Mouse (Mus musculus): ENCODE results near the gene Tacc2. TPM values are rescaled to one million over a fixed set of nuclear protein-coding genes. Genes with fewer than 3 reads are reported as not detected.
"Not testable (repeated sequence)": the region's sequence is repeated elsewhere in the genome, so short reads cannot be mapped to it uniquely, and the experiment has no call there.

Tacc2 gene
- 42.0 and 43.8 TPM in 2 replicates for polyA plus RNA-seq (2015; fragmentation: Nextera tagmentation; extraction: Ambion mirVana)

GRCm38 (mm10) chr7:130577388-130578003, at the start of gene Tacc2:
Tacc2 (plus strand) TSS chr7:130577438.
- Histone ChIP-seq H3K9me3 (no peaks in the 10 kb centered on the region), H3K27ac (peak within 1 kb of the TSS; percentile 85), H3K4me1 (peaks cover 30% of the 10 kb centered on the region), H3K9ac (peak within 1 kb of the TSS; percentile 51), H3K27me3 (no peaks in the 10 kb centered on the region), H3K4me3 (peak within 1 kb of the TSS; percentile 12), H3K36me3 (no peaks in the 10 kb centered on the region), H3K4me2 (peak within 1 kb of the TSS; percentile 53)
- ATAC-seq (ENCODE audit: insufficient number of reproducible peaks, insufficient read depth, low FRiP score, low TSS enrichment, low read depth), result no peak
- WGBS, result 47% methylated on average over 15 of the region's 15 CpGs

- H3K27me3 ChIP-seq; H3K4me2 ChIP-seq; H3K4me1 ChIP-seq; H3K4me3 ChIP-seq; H3K9me3 ChIP-seq; H3K27ac ChIP-seq; H3K9ac ChIP-seq; ATAC-seq (ENCODE audit: insufficient number of reproducible peaks, insufficient read depth, low FRiP score, low TSS enrichment, low read depth): not testable (repeated sequence)
- H3K36me3 ChIP-seq, result peaks cover 48% of the 10 kb centered on the region
- WGBS, result 91% methylated on average over 15 of the region's 15 CpGs
Measured at GRCm38 (mm10) chr7:130531138-130531537, 46.1 kb upstream of the Tacc2 start.

DNA sequence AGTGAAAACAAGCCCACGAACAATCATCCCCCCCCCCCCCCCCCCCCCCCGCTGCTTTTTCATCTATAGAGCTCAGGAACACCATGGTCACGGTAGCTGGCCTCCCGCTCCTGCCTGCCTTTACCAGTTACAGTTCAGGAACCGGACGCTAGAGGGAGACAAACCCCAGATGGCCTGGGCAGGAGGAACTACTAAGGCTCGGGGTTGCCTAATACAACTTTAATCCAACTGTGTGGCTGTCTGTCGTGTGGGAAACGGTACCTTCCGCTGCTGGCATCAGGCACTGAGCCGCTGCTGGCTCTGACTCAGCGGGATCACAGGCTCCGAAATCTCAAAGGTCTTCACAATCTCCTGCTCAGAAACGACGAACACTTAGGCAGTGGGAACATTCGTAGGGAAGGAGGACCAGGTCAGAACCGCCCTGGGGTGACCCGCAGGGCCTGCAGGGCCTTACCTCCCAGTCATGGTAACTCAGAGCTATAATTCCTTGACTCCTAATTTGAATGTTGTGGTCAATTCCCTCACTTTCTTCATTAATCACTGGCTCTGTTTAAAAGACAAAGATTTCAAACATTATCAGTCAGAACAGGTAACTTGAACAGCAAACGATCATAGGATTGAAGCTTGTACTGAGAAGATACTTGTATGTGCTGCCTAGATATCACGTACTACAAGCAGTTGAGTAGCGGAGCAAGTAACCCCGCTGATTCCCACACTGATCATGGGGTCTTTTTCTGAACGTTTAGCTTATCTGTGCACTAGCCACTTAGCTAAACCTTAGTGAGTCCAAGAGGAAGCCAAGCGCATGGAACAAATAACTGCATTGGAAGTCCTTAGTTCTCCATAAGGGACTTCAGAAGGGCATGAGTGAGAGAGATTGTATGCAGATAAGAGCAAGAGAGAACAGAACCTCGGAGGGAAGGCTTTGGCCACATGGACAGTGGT, 43.6 kb upstream of the Tacc2 start:
- Histone ChIP-seq H3K27ac (peak overlapping the region; percentile 17; the same call in 1 of the 2 replicates), H3K9me3 (no peaks in the 10 kb centered on the region), H3K4me3 (no peak overlapping the region), H3K9ac (no peak overlapping the region), H3K27me3 (no peaks in the 10 kb centered on the region), H3K36me3 (peaks cover 69% of the 10 kb centered on the region), H3K4me1 (no peaks in the 10 kb centered on the region), H3K4me2 (no peak overlapping the region)
- 48% methylated on average over 25 of the region's 25 CpGs for WGBS
- no peak for ATAC-seq (ENCODE audit: insufficient number of reproducible peaks, insufficient read depth, low FRiP score, low TSS enrichment, low read depth)

DNA sequence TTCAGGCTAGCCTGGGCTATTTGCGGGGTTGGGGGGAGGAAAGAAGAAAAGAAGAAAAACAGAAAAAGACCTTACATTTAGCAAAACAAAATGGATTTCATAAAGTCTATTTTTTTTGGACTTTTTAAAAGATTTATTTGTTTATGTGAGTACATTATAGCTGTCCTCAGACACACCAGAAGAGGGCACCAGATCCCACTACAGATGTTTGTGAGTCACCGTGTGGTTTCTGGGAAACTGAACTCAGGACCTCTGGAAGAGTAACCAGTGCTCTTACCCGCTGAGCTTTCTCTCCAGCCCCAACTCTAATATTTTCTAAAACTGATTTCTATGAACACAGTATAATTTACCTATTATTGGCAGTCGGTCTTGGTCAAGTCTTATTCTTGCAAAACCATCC, 42.1 kb upstream of the Tacc2 start:
- Histone ChIP-seq H3K4me1 (no peaks in the 10 kb centered on the region), H3K4me2 (no peak overlapping the region), H3K9me3 (no peaks in the 10 kb centered on the region), H3K4me3 (no peak overlapping the region), H3K27ac (no peak overlapping the region), H3K27me3 (no peaks in the 10 kb centered on the region), H3K9ac (no peak overlapping the region), H3K36me3 (peaks cover 77% of the 10 kb centered on the region)
- no peak for ATAC-seq (ENCODE audit: insufficient number of reproducible peaks, insufficient read depth, low FRiP score, low TSS enrichment, low read depth)
- 86% methylated on average over 4 of the region's 4 CpGs for WGBS

DNA sequence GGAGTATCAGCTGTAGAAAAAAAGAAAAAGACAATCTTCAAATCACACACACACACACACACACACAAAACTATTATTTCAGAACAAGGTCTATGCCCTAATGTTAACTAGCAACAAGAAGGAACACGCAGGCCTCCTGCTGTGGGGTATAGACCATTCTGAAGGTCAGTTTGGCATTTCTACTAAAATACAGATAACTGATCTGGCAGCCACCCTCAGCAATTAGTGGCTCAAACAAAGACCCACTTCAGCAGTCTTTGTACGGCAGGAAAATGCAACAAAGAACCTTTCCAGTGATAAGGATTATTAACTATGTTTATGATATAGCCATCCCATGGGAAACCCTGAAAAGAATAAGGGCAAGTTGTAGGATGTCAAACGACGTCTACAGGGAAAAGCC, 40.2 kb upstream of the Tacc2 start:
- no peak overlapping the region for H3K9ac ChIP-seq
- no peaks in the 10 kb centered on the region for H3K4me1 ChIP-seq
- H3K27ac ChIP-seq, result no peak overlapping the region
- ATAC-seq (ENCODE audit: insufficient number of reproducible peaks, insufficient read depth, low FRiP score, low TSS enrichment, low read depth), result no peak
- H3K9me3 ChIP-seq, result no peaks in the 10 kb centered on the region
- 90% methylated on average over 4 of the region's 4 CpGs for WGBS
- no peaks in the 10 kb centered on the region for H3K27me3 ChIP-seq
- H3K4me2 ChIP-seq, result no peak overlapping the region
- peaks cover 84% of the 10 kb centered on the region for H3K36me3 ChIP-seq
- no peak overlapping the region for H3K4me3 ChIP-seq

DNA sequence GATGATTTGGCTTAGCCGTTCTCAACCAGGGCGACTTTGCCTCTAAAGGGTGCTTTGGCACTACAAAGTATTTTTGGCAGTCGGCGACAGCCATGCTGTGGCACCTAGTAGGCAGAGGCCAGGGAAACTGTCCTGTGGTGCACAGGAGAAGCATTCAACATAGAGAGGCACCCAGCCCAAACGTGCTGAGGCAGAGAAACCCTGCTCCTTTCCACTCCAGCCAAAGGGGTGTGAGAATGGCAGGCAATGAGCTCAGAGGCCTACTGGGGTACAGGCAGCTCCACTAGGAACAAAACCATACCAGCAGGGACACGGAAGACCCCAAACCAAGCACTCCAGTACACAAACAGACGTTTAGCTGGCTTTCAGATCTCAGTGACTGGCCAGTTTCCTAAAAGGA, 37.1 kb upstream of the Tacc2 start:
- 90% methylated on average over 7 of the region's 7 CpGs for WGBS
- Histone ChIP-seq H3K4me3 (no peak overlapping the region), H3K27me3 (no peaks in the 10 kb centered on the region), H3K4me1 (peaks cover 4% of the 10 kb centered on the region; the same call in 1 of the 2 replicates), H3K36me3 (peaks cover 92% of the 10 kb centered on the region), H3K4me2 (no peak overlapping the region), H3K27ac (no peak overlapping the region), H3K9ac (no peak overlapping the region), H3K9me3 (no peaks in the 10 kb centered on the region)
- ATAC-seq (ENCODE audit: insufficient number of reproducible peaks, insufficient read depth, low FRiP score, low TSS enrichment, low read depth), result no peak

GRCm38 (mm10) chr7:130543181-130543580, 34.1 kb upstream of the Tacc2 start:
- H3K9me3 ChIP-seq, result no peaks in the 10 kb centered on the region
- H3K4me1 ChIP-seq, result peaks cover 19% of the 10 kb centered on the region
- no peak overlapping the region for H3K27ac ChIP-seq
- no peak for ATAC-seq (ENCODE audit: insufficient number of reproducible peaks, insufficient read depth, low FRiP score, low TSS enrichment, low read depth)
- H3K4me2 ChIP-seq, result no peak overlapping the region
- 97% methylated on average over 4 of the region's 4 CpGs for whole genome bisulfite sequencing
- H3K9ac ChIP-seq, result no peak overlapping the region
- H3K36me3 ChIP-seq, result peaks cover 69% of the 10 kb centered on the region
- no peaks in the 10 kb centered on the region for H3K27me3 ChIP-seq
- H3K4me3 ChIP-seq, result no peak overlapping the region

DNA sequence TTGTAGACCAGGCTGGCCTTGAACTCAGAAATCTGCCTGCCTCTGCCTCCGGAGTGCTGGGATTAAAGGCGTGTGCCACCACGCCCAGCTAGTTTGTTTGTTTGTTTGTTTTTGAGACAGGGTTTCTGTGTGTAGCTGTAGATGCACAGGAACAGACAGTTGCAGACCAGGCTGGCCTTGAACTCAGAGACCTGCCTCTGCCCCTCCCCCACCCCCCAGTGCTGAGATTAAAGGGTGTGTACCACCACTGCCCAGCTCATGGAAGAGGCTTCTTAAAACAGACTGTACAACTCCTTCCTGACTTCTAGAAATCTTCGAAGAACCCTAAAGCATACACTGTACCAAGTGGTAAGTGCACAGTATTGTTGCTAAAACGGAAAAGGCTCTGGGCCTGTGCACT, 31.8 kb upstream of the Tacc2 start:
- Histone ChIP-seq H3K4me2 (peak overlapping the region; percentile 84), H3K36me3 (peaks cover 49% of the 10 kb centered on the region), H3K27me3 (no peaks in the 10 kb centered on the region), H3K9me3 (no peaks in the 10 kb centered on the region), H3K27ac (no peak overlapping the region), H3K9ac (peak overlapping the region; percentile 95; the same call in 1 of the 2 replicates), H3K4me1 (peaks cover 19% of the 10 kb centered on the region), H3K4me3 (peak overlapping the region; percentile 92)
- WGBS, result 94% methylated on average over 5 of the region's 5 CpGs
- ATAC-seq (ENCODE audit: insufficient number of reproducible peaks, insufficient read depth, low FRiP score, low TSS enrichment, low read depth), result no peak

- Histone ChIP-seq H3K27ac (peak overlapping the region; percentile 99; the same call in 1 of the 2 replicates), H3K4me2 (peak overlapping the region; percentile 84), H3K4me3 (peak overlapping the region; percentile 92), H3K9ac (peak overlapping the region; percentile 95), H3K36me3 (peaks cover 45% of the 10 kb centered on the region), H3K4me1 (peaks cover 19% of the 10 kb centered on the region), H3K9me3 (no peaks in the 10 kb centered on the region), H3K27me3 (no peaks in the 10 kb centered on the region)
- no peak for ATAC-seq (ENCODE audit: insufficient number of reproducible peaks, insufficient read depth, low FRiP score, low TSS enrichment, low read depth)
- WGBS, result 46% methylated on average over 3 of the region's 3 CpGs
Measured at GRCm38 (mm10) chr7:130545893-130546292, 31.3 kb upstream of the Tacc2 start.

- peak overlapping the region; percentile 95 for H3K9ac ChIP-seq
- peaks cover 19% of the 10 kb centered on the region for H3K4me1 ChIP-seq
- H3K27me3 ChIP-seq, result no peaks in the 10 kb centered on the region
- H3K36me3 ChIP-seq, result peaks cover 41% of the 10 kb centered on the region
- 5% methylated on average over 7 of the region's 7 CpGs for WGBS
- H3K4me2 ChIP-seq, result peak overlapping the region; percentile 84
- H3K9me3 ChIP-seq, result no peaks in the 10 kb centered on the region
- peak overlapping the region; percentile 92 for H3K4me3 ChIP-seq
- ATAC-seq (ENCODE audit: insufficient number of reproducible peaks, insufficient read depth, low FRiP score, low TSS enrichment, low read depth), result no peak
- peak overlapping the region; percentile 99 for H3K27ac ChIP-seq
Measured at GRCm38 (mm10) chr7:130546421-130546790, 30.8 kb upstream of the Tacc2 start.

DNA sequence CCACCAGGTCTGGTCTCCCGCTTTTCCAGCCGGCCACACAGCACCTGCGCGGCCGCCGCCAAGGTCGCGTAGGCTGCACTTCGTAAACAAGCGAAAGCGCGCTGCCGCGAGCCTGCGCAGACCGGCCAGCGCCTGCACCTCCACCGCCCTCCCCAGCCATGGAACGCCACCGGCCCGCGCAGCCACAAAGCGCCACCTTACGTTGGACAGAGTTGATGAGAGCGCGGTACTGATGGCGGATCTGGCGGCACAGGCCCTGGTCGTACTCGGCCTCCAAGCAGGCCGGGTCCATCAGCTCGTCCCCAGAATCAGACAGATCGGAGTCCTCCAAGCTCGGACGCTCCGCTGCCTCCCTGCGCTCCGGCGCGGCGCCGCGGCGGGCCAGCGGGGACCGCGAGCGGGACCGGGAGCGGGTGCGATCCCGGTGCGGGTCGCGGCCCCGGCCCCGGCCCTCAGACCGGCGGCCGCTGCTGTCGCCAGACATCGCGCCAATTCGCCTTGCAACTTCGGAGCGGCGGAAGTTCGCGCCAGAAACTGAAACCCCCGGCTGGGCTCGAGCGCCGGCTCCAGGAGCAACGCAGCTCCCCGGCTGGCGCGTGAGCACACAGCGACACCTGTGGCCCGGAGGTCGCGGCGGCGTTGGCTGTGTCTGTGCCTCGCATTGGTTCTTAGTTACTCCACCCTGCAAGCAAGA, 30.3 kb upstream of the Tacc2 start:
- Histone ChIP-seq H3K27me3 (no peaks in the 10 kb centered on the region), H3K27ac (peak overlapping the region; percentile 99), H3K9ac (peak overlapping the region; percentile 95), H3K36me3 (peaks cover 36% of the 10 kb centered on the region), H3K4me1 (peaks cover 19% of the 10 kb centered on the region), H3K4me2 (peak overlapping the region; percentile 84), H3K9me3 (no peaks in the 10 kb centered on the region), H3K4me3 (peak overlapping the region; percentile 92)
- peak; percentile 86 for ATAC-seq (ENCODE audit: insufficient number of reproducible peaks, insufficient read depth, low FRiP score, low TSS enrichment, low read depth)
- under 1% methylated on average over 77 of the region's 84 CpGs for WGBS
